Mouse (Mus musculus): ENCODE data around the gene Grip1.

GRCm38 (mm10) chr10:119455543-119455940, 1.9 kb downstream of the Grip1 start:
- TF ChIP-seq CTCF (IDR thresholded peaks at IDR 0.05; ENCODE audit: low read depth) (no peak), EP300 (IDR thresholded peaks at IDR 0.05; ENCODE audit: low read depth) (no peak)

All from liver, postnatal 0 days (tissue).